Mouse (Mus musculus): Measurements from ENCODE around the gene Arl10. TPM values are rescaled to one million over a fixed set of nuclear protein-coding genes. Genes with fewer than 3 reads are reported as not detected.
"Not testable (repeated sequence)": the region's sequence is repeated elsewhere in the genome, so short reads cannot be mapped to it uniquely, and the experiment has no call there.

The Arl10 gene
- polyA plus RNA-seq, 1 experiment from 2014 or later, result 7.0 TPM

DNA sequence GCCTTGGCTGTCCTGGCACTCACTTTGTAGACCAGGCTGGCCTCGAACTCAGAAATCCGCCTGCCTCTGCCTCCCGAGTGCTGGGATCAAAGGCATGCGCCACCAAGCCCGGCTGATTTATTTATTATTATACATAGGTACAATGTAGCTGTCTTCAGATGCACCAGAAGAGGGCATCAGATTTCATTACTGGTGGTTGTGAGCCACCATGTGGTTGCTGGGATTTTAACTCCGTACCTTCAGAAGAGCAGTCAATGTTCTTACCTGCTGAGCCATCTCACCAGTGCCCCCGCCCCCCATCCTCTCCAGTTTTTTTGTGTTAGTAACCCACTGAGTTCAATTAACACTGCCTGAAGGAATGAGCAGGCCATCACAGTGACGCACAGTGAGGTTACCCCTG is 38.3 kb downstream of the Arl10 start:
- TF ChIP-seq CTCF (IDR thresholded peaks at IDR 0.05; ENCODE audit: low read depth), result peak; percentile 35
- not testable (repeated sequence) for H3K9ac ChIP-seq (replicated peaks); H3K36me3 ChIP-seq (replicated peaks; ENCODE audit: insufficient read depth, low read length); H3K27me3 ChIP-seq (ENCODE audit: insufficient read depth, low read length); DNase-seq; ATAC-seq; H3K4me3 ChIP-seq (ENCODE audit: low read depth, low read length); H3K9me3 ChIP-seq (ENCODE audit: low read length); H3K4me2 ChIP-seq (ENCODE audit: low read depth, low read length); H3K27ac ChIP-seq (ENCODE audit: low read depth)
- WGBS (ENCODE audit: insufficient replicate concordance), result 80% methylated on average over 8 of the region's 8 CpGs
- H3K4me1 ChIP-seq (ENCODE audit: insufficient read depth), result peaks cover 23% of the 10 kb centered on the region

DNA sequence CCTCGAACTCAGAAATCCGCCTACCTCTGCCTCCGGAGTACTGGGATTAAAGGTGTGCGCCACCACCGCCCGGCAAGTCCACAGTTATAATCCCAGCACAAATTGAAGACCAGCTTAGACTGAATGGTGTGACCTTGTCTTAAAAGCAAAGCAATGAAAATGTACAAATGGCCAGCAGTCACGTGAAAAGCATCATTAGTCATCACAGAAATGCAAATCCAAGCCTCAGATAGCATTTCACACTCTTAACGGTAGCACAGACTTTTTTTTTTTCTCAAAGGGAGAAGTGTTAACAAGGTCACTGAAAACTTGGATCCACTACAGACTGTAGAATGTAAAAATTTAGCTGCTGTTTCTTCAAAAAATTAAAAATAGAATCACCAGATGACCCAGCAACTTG is 41.5 kb downstream of the Arl10 start:
- Histone ChIP-seq H3K9ac (replicated peaks) (no peak overlapping the region), H3K4me1 (ENCODE audit: insufficient read depth) (peaks cover 8% of the 10 kb centered on the region), H3K27me3 (ENCODE audit: insufficient read depth, low read length) (no peaks in the 10 kb centered on the region), H3K9me3 (ENCODE audit: low read length) (no peaks in the 10 kb centered on the region), H3K4me3 (ENCODE audit: low read depth, low read length) (no peak overlapping the region), H3K4me2 (ENCODE audit: low read depth, low read length) (no peak overlapping the region), H3K27ac (ENCODE audit: low read depth) (no peak overlapping the region), H3K36me3 (replicated peaks; ENCODE audit: insufficient read depth, low read length) (no peaks in the 10 kb centered on the region)
- DNase-seq (no peak), ATAC-seq (no peak)
- WGBS (ENCODE audit: insufficient replicate concordance), result 78% methylated on average over 8 of the region's 8 CpGs
- TF ChIP-seq CTCF (IDR thresholded peaks at IDR 0.05; ENCODE audit: low read depth), result no peak
- no peak for TF ChIP-seq EP300 (IDR thresholded peaks at IDR 0.05; ENCODE audit: low read depth)

DNA sequence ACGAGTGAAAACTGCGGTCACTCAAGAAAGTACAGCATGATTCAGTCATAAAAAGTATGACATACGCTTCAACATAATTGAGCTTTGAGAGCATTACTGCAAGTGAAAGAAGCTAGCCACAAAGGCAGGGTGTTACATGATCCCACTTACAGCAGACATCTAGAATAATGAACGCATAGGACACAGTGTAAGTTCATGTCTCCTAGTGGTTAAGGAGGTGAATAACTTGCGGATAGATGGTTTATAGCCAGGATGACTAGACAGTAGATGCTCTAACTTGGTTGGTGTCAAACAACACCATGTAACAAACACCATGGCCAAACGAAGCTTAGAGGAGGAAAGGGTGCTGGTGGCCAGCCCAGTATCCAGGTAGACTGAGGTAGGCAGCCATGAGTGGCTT is 42.2 kb downstream of the Arl10 start:
- Histone ChIP-seq H3K4me2 (ENCODE audit: low read depth, low read length) (no peak overlapping the region), H3K4me3 (ENCODE audit: low read depth, low read length) (no peak overlapping the region), H3K27me3 (ENCODE audit: insufficient read depth, low read length) (no peaks in the 10 kb centered on the region), H3K9ac (replicated peaks) (no peak overlapping the region), H3K27ac (ENCODE audit: low read depth) (no peak overlapping the region), H3K4me1 (ENCODE audit: insufficient read depth) (peaks cover 3% of the 10 kb centered on the region; the same call in 1 of the 2 replicates), H3K9me3 (ENCODE audit: low read length) (no peaks in the 10 kb centered on the region), H3K36me3 (replicated peaks; ENCODE audit: insufficient read depth, low read length) (no peaks in the 10 kb centered on the region)
- TF ChIP-seq EP300 (IDR thresholded peaks at IDR 0.05; ENCODE audit: low read depth) (no peak), CTCF (IDR thresholded peaks at IDR 0.05; ENCODE audit: low read depth) (peak; percentile 28)
- DNase-seq, result no peak
- no peak for ATAC-seq
- WGBS (ENCODE audit: insufficient replicate concordance), result 57% methylated on average over 6 of the region's 6 CpGs

DNA sequence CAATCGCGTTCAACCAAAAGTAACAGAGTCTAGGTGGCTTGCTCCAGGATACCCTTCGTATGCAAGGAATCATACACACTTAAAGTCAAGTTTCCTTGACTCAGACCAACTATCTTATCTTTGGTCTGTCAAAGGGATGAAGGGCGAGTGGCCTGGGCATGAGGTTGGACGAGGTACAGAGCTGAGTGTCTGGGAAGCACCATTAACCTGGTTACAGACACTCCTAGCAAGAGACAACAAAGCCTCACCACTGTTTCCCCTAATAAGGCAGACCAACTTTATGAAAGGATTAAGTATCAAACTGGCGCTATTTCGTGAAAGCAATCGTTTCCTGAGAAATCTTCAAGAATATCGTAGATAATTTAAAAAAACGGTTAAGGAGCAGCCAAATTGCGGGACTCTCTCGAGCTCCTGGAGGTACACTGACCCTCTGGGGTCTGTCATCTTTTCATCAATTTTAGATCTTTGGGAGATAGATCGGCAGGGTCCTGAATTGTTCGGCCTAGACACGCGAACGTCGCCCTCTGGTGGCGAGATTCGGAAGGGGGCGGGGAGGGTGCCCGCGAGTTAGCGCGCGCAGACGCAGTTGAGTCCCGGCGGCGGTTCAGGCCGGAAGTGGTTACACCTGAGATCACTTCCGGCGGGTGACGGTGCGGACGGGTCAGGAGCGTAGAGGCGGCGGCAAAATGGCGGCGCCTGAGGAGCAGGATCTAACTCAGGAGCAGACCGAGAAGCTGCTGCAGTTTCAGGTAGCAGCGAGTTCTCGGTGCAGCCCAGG is 46.5 kb downstream of the Arl10 start, which contains the start of gene Faf2:
Gene Faf2, plus strand, starts transcription at position 630 of the 778 bp plus-strand sequence.
- H3K9me3 ChIP-seq (ENCODE audit: low read length), result no peaks in the 10 kb centered on the region
- no peaks in the 10 kb centered on the region for H3K27me3 ChIP-seq (ENCODE audit: insufficient read depth, low read length)
- H3K27ac ChIP-seq (ENCODE audit: low read depth), result peak within 1 kb of the TSS; percentile 60
- H3K4me2 ChIP-seq (ENCODE audit: low read depth, low read length), result peak within 1 kb of the TSS; percentile 91
- peak; percentile 100 for ATAC-seq
- H3K4me3 ChIP-seq (ENCODE audit: low read depth, low read length), result peak within 1 kb of the TSS; percentile 90
- DNase-seq, result peak; percentile 99
- TF ChIP-seq EP300 (IDR thresholded peaks at IDR 0.05; ENCODE audit: low read depth), result no peak; the same call in 1 of the 2 replicates
- TF ChIP-seq CTCF (IDR thresholded peaks at IDR 0.05; ENCODE audit: low read depth), result peak; percentile 99
- H3K4me1 ChIP-seq (ENCODE audit: insufficient read depth), result peaks cover 24% of the 10 kb centered on the region
- H3K9ac ChIP-seq (replicated peaks), result peak within 1 kb of the TSS; percentile 93
- no peaks in the 10 kb centered on the region for H3K36me3 ChIP-seq (replicated peaks; ENCODE audit: insufficient read depth, low read length)
- 10% methylated on average over 44 of the region's 44 CpGs for WGBS (ENCODE audit: insufficient replicate concordance)

DNA sequence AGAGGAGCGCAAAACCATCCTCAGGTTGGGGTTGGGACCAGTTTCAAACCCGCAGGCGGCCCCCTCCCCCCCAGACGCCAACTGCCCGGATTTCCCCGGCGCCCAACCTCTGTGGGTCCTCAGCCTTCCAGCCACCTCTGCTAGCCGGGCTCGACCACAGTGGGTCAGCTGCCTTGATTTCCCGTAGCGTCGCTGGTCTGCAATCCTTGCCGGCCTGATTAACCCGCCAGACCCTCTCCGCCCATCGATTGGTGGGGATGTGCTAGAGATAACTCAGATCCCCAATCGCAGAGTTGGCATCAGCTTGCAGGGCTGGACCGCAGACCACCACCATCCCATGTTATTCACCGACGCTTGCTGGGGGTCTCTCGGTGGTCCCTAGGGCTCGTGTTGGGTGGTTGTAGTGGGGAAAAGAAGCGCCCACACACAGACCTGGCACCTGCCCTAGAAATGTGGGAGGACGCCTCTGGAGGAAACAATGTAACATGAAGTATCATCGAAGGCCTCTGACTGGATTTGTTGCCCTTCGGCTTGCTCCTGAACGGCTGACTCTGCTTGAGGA is 47.2 kb downstream of the Arl10 start:
- H3K27me3 ChIP-seq (ENCODE audit: insufficient read depth, low read length), result no peaks in the 10 kb centered on the region
- H3K4me3 ChIP-seq (ENCODE audit: low read depth, low read length), result peak overlapping the region; percentile 90
- TF ChIP-seq CTCF (IDR thresholded peaks at IDR 0.05; ENCODE audit: low read depth) (no peak), EP300 (IDR thresholded peaks at IDR 0.05; ENCODE audit: low read depth) (no peak)
- H3K9me3 ChIP-seq (ENCODE audit: low read length), result no peaks in the 10 kb centered on the region
- peak overlapping the region; percentile 91 for H3K4me2 ChIP-seq (ENCODE audit: low read depth, low read length)
- H3K27ac ChIP-seq (ENCODE audit: low read depth), result peak overlapping the region; percentile 60
- peak overlapping the region; percentile 93 for H3K9ac ChIP-seq (replicated peaks)
- peaks cover 24% of the 10 kb centered on the region for H3K4me1 ChIP-seq (ENCODE audit: insufficient read depth)
- WGBS (ENCODE audit: insufficient replicate concordance), result 2% methylated on average over 23 of the region's 27 CpGs
- ATAC-seq, result peak; percentile 57
- DNase-seq, result no peak
- no peaks in the 10 kb centered on the region for H3K36me3 ChIP-seq (replicated peaks; ENCODE audit: insufficient read depth, low read length)

DNA sequence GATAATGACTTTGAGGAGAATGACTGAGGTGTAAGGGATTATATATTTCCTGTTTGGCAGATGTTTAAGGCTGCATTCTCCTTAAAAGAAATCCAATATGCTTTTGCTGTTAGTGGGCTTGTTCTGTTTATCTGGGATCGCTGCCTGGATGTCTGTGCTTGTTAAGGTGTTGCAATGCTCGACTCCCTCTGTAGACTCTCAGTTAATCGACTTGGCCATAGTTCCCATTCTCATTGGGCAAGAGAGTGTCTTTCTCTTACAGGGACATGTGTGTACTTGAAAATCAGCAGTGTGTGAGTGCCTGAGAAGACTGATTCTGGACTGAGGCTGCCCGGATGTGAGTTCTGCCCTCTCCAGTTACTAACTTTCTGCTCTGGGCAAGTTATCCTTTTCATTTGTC is 54.3 kb downstream of the Arl10 start:
- H3K4me1 ChIP-seq (ENCODE audit: insufficient read depth), result peaks cover 14% of the 10 kb centered on the region
- no peaks in the 10 kb centered on the region for H3K9me3 ChIP-seq (ENCODE audit: low read length)
- no peak overlapping the region for H3K4me3 ChIP-seq (ENCODE audit: low read depth, low read length)
- no peak overlapping the region for H3K9ac ChIP-seq (replicated peaks)
- peak; percentile 45 for DNase-seq
- TF ChIP-seq EP300 (IDR thresholded peaks at IDR 0.05; ENCODE audit: low read depth) (peak; percentile 58; the same call in 1 of the 2 replicates), CTCF (IDR thresholded peaks at IDR 0.05; ENCODE audit: low read depth) (no peak)
- peak overlapping the region; percentile 33; the same call in 1 of the 2 replicates for H3K4me2 ChIP-seq (ENCODE audit: low read depth, low read length)
- peak; percentile 94 for ATAC-seq
- H3K27ac ChIP-seq (ENCODE audit: low read depth), result peak overlapping the region; percentile 53
- 50% methylated on average over 4 of the region's 4 CpGs for WGBS (ENCODE audit: insufficient replicate concordance)
- 0 out of 2 replicates have a peak, but pooled peaks cover 7% of the 10 kb centered on the region for H3K36me3 ChIP-seq (replicated peaks; ENCODE audit: insufficient read depth, low read length)
- H3K27me3 ChIP-seq (ENCODE audit: insufficient read depth, low read length), result no peaks in the 10 kb centered on the region

Small RNA genes lying within 50 kb of the gene (microRNA-seq; reads per million reads assigned to microRNA genes)
- gene Gm24195, result not detected

Other genes with a start within 250 kb of the Arl10 start
- 0.89 and 0.97 TPM in 2 replicates for gene Cplx2, start 203.7 kb upstream of the Arl10 start, polyA plus RNA-seq (2015; fragmentation: Nextera tagmentation; extraction: Ambion mirVana)
- 32.8 and 37.4 TPM in 2 replicates for gene Thoc3, start 106.2 kb upstream of the Arl10 start, polyA plus RNA-seq (2015; fragmentation: Nextera tagmentation; extraction: Ambion mirVana)
- gene Simc1, start 71.2 kb upstream of the Arl10 start, polyA plus RNA-seq (2015; fragmentation: Nextera tagmentation; extraction: Ambion mirVana), result 1.5 TPM in 2 replicates
- gene 4833439L19Rik, start 9.6 kb upstream of the Arl10 start, polyA plus RNA-seq (2015; fragmentation: Nextera tagmentation; extraction: Ambion mirVana), result 40.9 and 41.6 TPM in 2 replicates
- 41.1 and 42.3 TPM in 2 replicates for gene Nop16, start 15.1 kb downstream of the Arl10 start, polyA plus RNA-seq (2015; fragmentation: Nextera tagmentation; extraction: Ambion mirVana)
- gene Higd2a, start 15.2 kb downstream of the Arl10 start, polyA plus RNA-seq (2015; fragmentation: Nextera tagmentation; extraction: Ambion mirVana), result 169 and 176 TPM in 2 replicates
- gene Cltb, start 36.3 kb downstream of the Arl10 start, polyA plus RNA-seq (2015; fragmentation: Nextera tagmentation; extraction: Ambion mirVana), result 29.0 and 30.2 TPM in 2 replicates
- gene Faf2, start 46.8 kb downstream of the Arl10 start, polyA plus RNA-seq (2015; fragmentation: Nextera tagmentation; extraction: Ambion mirVana), result 27.8 and 28.1 TPM in 2 replicates
- 26.2 and 28.2 TPM in 2 replicates for gene Rnf44, start 118.9 kb downstream of the Arl10 start, polyA plus RNA-seq (2015; fragmentation: Nextera tagmentation; extraction: Ambion mirVana)
- 7.0 TPM in 2 replicates for gene Cdhr2, start 126.4 kb downstream of the Arl10 start, polyA plus RNA-seq (2015; fragmentation: Nextera tagmentation; extraction: Ambion mirVana)
- gene Gprin1, start 174.9 kb downstream of the Arl10 start, polyA plus RNA-seq (2015; fragmentation: Nextera tagmentation; extraction: Ambion mirVana), result not detected in 2 replicates
- gene Sncb, start 191.6 kb downstream of the Arl10 start, polyA plus RNA-seq (2015; fragmentation: Nextera tagmentation; extraction: Ambion mirVana), result not detected in 2 replicates
- not detected in 2 replicates for gene Eif4e1b, start 209.0 kb downstream of the Arl10 start, polyA plus RNA-seq (2015; fragmentation: Nextera tagmentation; extraction: Ambion mirVana)
- 2.1 and 2.2 TPM in 2 replicates for gene Tspan17, start 214.4 kb downstream of the Arl10 start, polyA plus RNA-seq (2015; fragmentation: Nextera tagmentation; extraction: Ambion mirVana)